Comparison of ENCODE assay signal across 8 mouse cellular contexts in genomic region chr11:19926843-19927120, GRCm38 (mm10). TPM values are rescaled to one million over a fixed set of nuclear protein-coding genes. Genes with fewer than 3 reads are reported as not detected.
DNase-seq lines count a peak whose midpoint lies in the region; ATAC-seq and TF ChIP-seq lines count a peak whose summit lies in the region.

No protein-coding gene starts in this region.

- DNase-seq in layer of hippocampus, adult 2 months (ENCODE audit: low spot score in 2 of 2): no peak
- DNase-seq in layer of hippocampus, adult 9-10 months (ENCODE audit: low spot score): no peak
- DNase-seq in adrenal gland, postnatal 36 days: no peak
- no peak for DNase-seq in right cerebral cortex, postnatal 10 days (ENCODE audit: low spot score in 2 of 2)
- no peak for DNase-seq in right cerebral cortex, postnatal 14 days

- no peaks in the 10 kb centered on the region for H3K27me3 ChIP-seq in forebrain, embryonic 12.5 days
- H3K27me3 ChIP-seq in intestine, embryonic 15.5 days (replicated peaks): no peaks in the 10 kb centered on the region
- H3K27me3 ChIP-seq in neural tube, embryonic 12.5 days (replicated peaks): no peaks in the 10 kb centered on the region

- TF ChIP-seq CTCF in layer of hippocampus, adult 2 months (conservative IDR thresholded peaks at IDR 0.05): no peak; the same call in 1 of the 2 replicates

- H3K9me3 ChIP-seq in forebrain, embryonic 12.5 days: no peaks in the 10 kb centered on the region
- H3K9me3 ChIP-seq in intestine, embryonic 15.5 days: no peaks in the 10 kb centered on the region
- no peaks in the 10 kb centered on the region for H3K9me3 ChIP-seq in neural tube, embryonic 12.5 days

- peak overlapping the region; percentile 73 for H3K4me2 ChIP-seq in forebrain, embryonic 12.5 days
- H3K4me2 ChIP-seq in intestine, embryonic 15.5 days (replicated peaks): peak overlapping the region; percentile 84
- peak overlapping the region; percentile 73 for H3K4me2 ChIP-seq in neural tube, embryonic 12.5 days (replicated peaks)

- peak overlapping the region; percentile 99 for H3K27ac ChIP-seq in layer of hippocampus, adult 2 months
- peak overlapping the region; percentile 95; the same call in 1 of the 2 replicates for H3K27ac ChIP-seq in forebrain, embryonic 12.5 days
- H3K27ac ChIP-seq in intestine, embryonic 15.5 days: no peak overlapping the region
- H3K27ac ChIP-seq in neural tube, embryonic 12.5 days: no peak overlapping the region

- ATAC-seq in forebrain, embryonic 12.5 days (ENCODE audit: low FRiP score): no peak
- no peak for ATAC-seq in intestine, embryonic 15.5 days
- ATAC-seq in neural tube, embryonic 12.5 days (ENCODE audit: low FRiP score, low read depth): no peak

- peak overlapping the region; percentile 97; the same call in 1 of the 2 replicates for H3K4me3 ChIP-seq in layer of hippocampus, adult 2 months
- no peak overlapping the region; the same call in 1 of the 2 replicates for H3K4me3 ChIP-seq in forebrain, embryonic 12.5 days (replicated peaks)
- H3K4me3 ChIP-seq in intestine, embryonic 15.5 days (replicated peaks): no peak overlapping the region
- no peak overlapping the region for H3K4me3 ChIP-seq in neural tube, embryonic 12.5 days

- H3K4me1 ChIP-seq in forebrain, embryonic 12.5 days: peaks cover 31% of the 10 kb centered on the region
- H3K4me1 ChIP-seq in intestine, embryonic 15.5 days (replicated peaks): peaks cover 15% of the 10 kb centered on the region
- H3K4me1 ChIP-seq in neural tube, embryonic 12.5 days: peaks cover 17% of the 10 kb centered on the region

- H3K9ac ChIP-seq in forebrain, embryonic 12.5 days: no peak overlapping the region
- H3K9ac ChIP-seq in intestine, embryonic 15.5 days: no peak overlapping the region; the same call in 1 of the 2 replicates
- no peak overlapping the region for H3K9ac ChIP-seq in neural tube, embryonic 12.5 days

- H3K36me3 ChIP-seq in forebrain, embryonic 12.5 days (replicated peaks): no peaks in the 10 kb centered on the region
- no peaks in the 10 kb centered on the region for H3K36me3 ChIP-seq in intestine, embryonic 15.5 days
- H3K36me3 ChIP-seq in neural tube, embryonic 12.5 days: no peaks in the 10 kb centered on the region

- WGBS in forebrain, embryonic 12.5 days: 77% methylated on average over 2 of the region's 2 CpGs
- WGBS in intestine, embryonic 15.5 days: 45% methylated on average over 2 of the region's 2 CpGs
- 78% methylated on average over 2 of the region's 2 CpGs for WGBS in neural tube, embryonic 12.5 days

RNA-seq across cellular contexts. Expression of gene Spred2, which starts 2.6 kb away (rescaled TPM):
- 10 to 100 TPM; 88.2 to 89.4 TPM for total RNA-seq in layer of hippocampus, adult 2 months (2021)
- polyA plus RNA-seq in forebrain, embryonic 12.5 days (2016; fragmentation: Nextera tagmentation; extraction: Ambion mirVana): 8.1 and 8.4 TPM in 2 replicates
- polyA plus RNA-seq in intestine, embryonic 15.5 days (2015; fragmentation: Nextera tagmentation; extraction: Ambion mirVana): 6.8 and 7.1 TPM in 2 replicates
- 5.5 and 5.7 TPM in 2 replicates for polyA plus RNA-seq in neural tube, embryonic 12.5 days (2016; fragmentation: Nextera tagmentation; extraction: Ambion mirVana)
- 10 to 100 TPM; 32.0 to 38.0 TPM for total RNA-seq in adrenal gland, postnatal 36 days (2021)

Comparison
In these comparisons a context has a peak if more than half of its experiments do, and no peak if none do; other contexts are left out.
1. H3K27ac ChIP-seq: peak in layer of hippocampus, adult 2 months (single experiment) and forebrain, embryonic 12.5 days (single experiment); none in intestine, embryonic 15.5 days (single experiment) and neural tube, embryonic 12.5 days (single experiment).
2. Peak in every context shown above with its lines, with median percentiles within 50 percentile points of each other: H3K4me2 ChIP-seq.